ENCODE assay signal across 9 mouse cellular contexts in the genomic region with DNA sequence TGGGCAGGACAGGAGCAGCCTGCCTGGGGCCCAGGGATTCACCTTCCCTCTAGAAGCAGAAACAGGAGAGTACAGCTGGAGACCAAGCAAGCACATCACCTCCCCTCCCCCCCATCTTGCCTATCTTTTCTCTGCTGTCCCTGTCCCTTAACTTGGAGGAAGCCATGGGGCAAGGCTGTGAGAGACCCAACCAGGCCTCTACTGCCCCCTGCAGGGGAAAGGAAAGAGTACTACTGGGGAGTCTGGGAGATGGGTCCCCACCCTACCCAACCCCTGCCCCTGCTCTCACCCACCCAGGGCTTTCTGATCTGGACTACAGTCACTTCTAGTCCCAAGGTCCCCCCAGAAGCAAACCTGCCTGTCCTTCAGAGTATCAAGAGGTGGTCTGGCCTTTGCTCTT. TPM values are rescaled to one million over a fixed set of nuclear protein-coding genes. Genes with fewer than 3 reads are reported as not detected.
A peak's percentile ranks its signal among the peaks of the same experiment; 100 is the strongest.
DNase-seq lines count a peak whose midpoint lies in the region; ATAC-seq and TF ChIP-seq lines count a peak whose summit lies in the region.
"Had no signal": no experiment of that assay in that cellular context is flagged by ENCODE, and none has a peak within 500 bp of the region (broad histone marks: within the 10 kb centered on the region; RNA-seq: fewer than 3 reads in every experiment).

No protein-coding gene starts in this region.

- no peak overlapping the region for H3K4me3 ChIP-seq in hindbrain, embryonic 11.5 days (ENCODE audit: low read depth, low read length)
- no peak overlapping the region for H3K4me3 ChIP-seq in hindbrain, embryonic 14.5 days (replicated peaks; ENCODE audit: low read length)
- no peak overlapping the region for H3K4me3 ChIP-seq in ES-E14 (ENCODE audit: insufficient read depth in 1 of 2, low read depth in 1 of 2, low read length in 2 of 2, poor library complexity in 1 of 2, severe bottlenecking in 1 of 2)
- no peak overlapping the region for H3K4me3 ChIP-seq in hindbrain, embryonic 12.5 days
- no peak overlapping the region for H3K4me3 ChIP-seq in lung, adult 2 months (replicated peaks; ENCODE audit: extremely low read depth, low read depth, low read length)
- H3K4me3 ChIP-seq in small intestine, adult 2 months (ENCODE audit: low read depth, low read length), result no peak overlapping the region
- H3K4me3 ChIP-seq: limb, embryonic 12.5 days had no signal

- no peaks in the 10 kb centered on the region for H3K27me3 ChIP-seq in hindbrain, embryonic 11.5 days (ENCODE audit: control insufficient read depth, insufficient read depth, low read length)
- H3K27me3 ChIP-seq in hindbrain, embryonic 14.5 days (ENCODE audit: control insufficient read depth, insufficient read depth, low read length), result no peaks in the 10 kb centered on the region; the same call in 1 of the 2 replicates
- H3K27me3 ChIP-seq in hindbrain, embryonic 12.5 days, result no peaks in the 10 kb centered on the region
- no peaks in the 10 kb centered on the region for H3K27me3 ChIP-seq in small intestine, adult 2 months (ENCODE audit: control insufficient read depth, insufficient read depth, low read length)
- H3K27me3 ChIP-seq: limb, embryonic 12.5 days had no signal

- no peak for ATAC-seq in hindbrain, embryonic 11.5 days (ENCODE audit: low FRiP score)
- no peak for ATAC-seq in hindbrain, embryonic 14.5 days (ENCODE audit: low FRiP score)
- ATAC-seq in hindbrain, embryonic 12.5 days (ENCODE audit: low FRiP score), result peak; percentile 50

- in situ Hi-C loops in ES-E14 (cut with MboI; ENCODE audit: low sequenced_read_pairs in 2 of 2, unreplicated experiment in 2 of 2), result no loop called here

- peaks cover 3% of the 10 kb centered on the region; the same call in 1 of the 2 replicates for H3K36me3 ChIP-seq in hindbrain, embryonic 11.5 days (ENCODE audit: control insufficient read depth, insufficient read depth, low read length)
- H3K36me3 ChIP-seq in hindbrain, embryonic 14.5 days (replicated peaks; ENCODE audit: control insufficient read depth, insufficient read depth), result no peaks in the 10 kb centered on the region; the same call in 1 of the 2 replicates
- no peaks in the 10 kb centered on the region for H3K36me3 ChIP-seq in ES-E14 (ENCODE audit: control insufficient read depth, insufficient read depth, low read length, poor library complexity, severe bottlenecking)
- H3K36me3 ChIP-seq in hindbrain, embryonic 12.5 days, result peaks cover 8% of the 10 kb centered on the region; the same call in 1 of the 2 replicates
- H3K36me3 ChIP-seq in small intestine, adult 2 months (ENCODE audit: control insufficient read depth, insufficient read depth, low read length), result 0 out of 2 replicates have a peak, but pooled peaks cover 1% of the 10 kb centered on the region

- no peaks in the 10 kb centered on the region for H3K9me3 ChIP-seq in hindbrain, embryonic 11.5 days (ENCODE audit: control insufficient read depth, low read length)
- H3K9me3 ChIP-seq in hindbrain, embryonic 14.5 days (ENCODE audit: control insufficient read depth, low read length), result no peaks in the 10 kb centered on the region
- no peaks in the 10 kb centered on the region for H3K9me3 ChIP-seq in ES-E14 (ENCODE audit: control insufficient read depth, insufficient read depth, low read depth, low read length)
- H3K9me3 ChIP-seq in hindbrain, embryonic 12.5 days (replicated peaks), result no peaks in the 10 kb centered on the region
- H3K9me3 ChIP-seq: limb, embryonic 12.5 days had no signal

- DNase-seq in hindbrain, embryonic 11.5 days (ENCODE audit: low spot score), result peak; percentile 68
- no peak for DNase-seq in hindbrain, embryonic 14.5 days (ENCODE audit: low spot score)
- DNase-seq in ES-E14 (ENCODE audit: low read depth, low spot score), result peak; percentile 51
- peak; percentile 68 for DNase-seq in embryo, embryonic 9.5 days (ENCODE audit: extremely low spot score)
- DNase-seq in lung, adult 2 months, result peak; percentile 60
- DNase-seq in right cerebral cortex, postnatal 14 days, result no peak

- TF ChIP-seq CTCF in lung, adult 2 months (IDR thresholded peaks at IDR 0.05; ENCODE audit: insufficient read depth, low read length), result peak; percentile 68
- TF ChIP-seq CTCF in small intestine, adult 2 months (IDR thresholded peaks at IDR 0.05; ENCODE audit: extremely low read depth, insufficient read length, insufficient replicate concordance, low read depth, low read length), result peak; percentile 63; the same call in 1 of the 2 replicates

- no peak for TF ChIP-seq POLR2A in lung, adult 2 months (IDR thresholded peaks at IDR 0.05; ENCODE audit: borderline replicate concordance, extremely low read depth, low read depth, low read length)
- TF ChIP-seq POLR2A in small intestine, adult 2 months (IDR thresholded peaks at IDR 0.05; ENCODE audit: low read depth, low read length), result no peak

- H3K27ac ChIP-seq in hindbrain, embryonic 11.5 days (ENCODE audit: low read depth, low read length), result no peak overlapping the region
- no peak overlapping the region for H3K27ac ChIP-seq in hindbrain, embryonic 14.5 days
- no peak overlapping the region for H3K27ac ChIP-seq in ES-E14 (ENCODE audit: insufficient read depth, low read depth, low read length, poor library complexity, severe bottlenecking)
- no peak overlapping the region for H3K27ac ChIP-seq in hindbrain, embryonic 12.5 days
- H3K27ac ChIP-seq in small intestine, adult 2 months (ENCODE audit: insufficient read depth, low read depth, low read length), result 0 out of 2 replicates have a peak overlapping the region, but pooled peaks have one; percentile 15
- H3K27ac ChIP-seq: limb, embryonic 12.5 days had no signal

- no peaks in the 10 kb centered on the region for H3K4me1 ChIP-seq in hindbrain, embryonic 11.5 days (replicated peaks; ENCODE audit: control insufficient read depth, insufficient read depth, low read length)
- H3K4me1 ChIP-seq in hindbrain, embryonic 14.5 days (replicated peaks; ENCODE audit: control insufficient read depth, insufficient read depth, low read length), result peaks cover 5% of the 10 kb centered on the region; the same call in 1 of the 2 replicates
- H3K4me1 ChIP-seq in ES-E14 (ENCODE audit: control insufficient read depth in 2 of 2, insufficient read depth in 2 of 2, low read length in 2 of 2, poor library complexity in 1 of 2), result peaks cover 0 to 1% of the 10 kb centered on the region in 2 experiments; a peak in 1 of 4 replicates
- peaks cover 8% of the 10 kb centered on the region; the same call in 1 of the 2 replicates for H3K4me1 ChIP-seq in hindbrain, embryonic 12.5 days
- H3K4me1 ChIP-seq in lung, adult 2 months (ENCODE audit: control insufficient read depth, insufficient read depth, low read length), result peaks cover 3% of the 10 kb centered on the region
- H3K4me1 ChIP-seq in small intestine, adult 2 months (ENCODE audit: control insufficient read depth, insufficient read depth, insufficient read length, low read length), result no peaks in the 10 kb centered on the region
- H3K4me1 ChIP-seq: limb, embryonic 12.5 days had no signal

- no peak overlapping the region for H3K4me2 ChIP-seq in hindbrain, embryonic 11.5 days (replicated peaks; ENCODE audit: low read depth, low read length)
- H3K4me2 ChIP-seq in hindbrain, embryonic 14.5 days (replicated peaks), result no peak overlapping the region
- no peak overlapping the region for H3K4me2 ChIP-seq in hindbrain, embryonic 12.5 days (replicated peaks)
- H3K4me2 ChIP-seq: limb, embryonic 12.5 days had no signal

- H3K9ac ChIP-seq in hindbrain, embryonic 11.5 days (ENCODE audit: low read depth, low read length), result no peak overlapping the region
- H3K9ac ChIP-seq in hindbrain, embryonic 14.5 days, result no peak overlapping the region
- H3K9ac ChIP-seq in ES-E14 (ENCODE audit: insufficient read depth, low read depth, low read length, poor library complexity, severe bottlenecking), result no peak overlapping the region
- H3K9ac ChIP-seq in hindbrain, embryonic 12.5 days, result no peak overlapping the region
- H3K9ac ChIP-seq: limb, embryonic 12.5 days had no signal

TF ChIP-seq in ES-E14, 5 proteins besides CTCF, POLR2A, EP300 and RAD21:
- TF ChIP-seq CHD2 (IDR thresholded peaks at IDR 0.05; ENCODE audit: low read depth, low read length) (no peak), ZC3H11A (IDR thresholded peaks at IDR 0.05; ENCODE audit: borderline replicate concordance, low read depth, low read length) (no peak), MAFK (IDR thresholded peaks at IDR 0.05; ENCODE audit: insufficient read depth, low read depth, low read length) (no peak), ZNF384 (IDR thresholded peaks at IDR 0.05; ENCODE audit: low read depth, low read length) (no peak), HCFC1 (IDR thresholded peaks at IDR 0.05; ENCODE audit: borderline replicate concordance, insufficient read depth, low read length) (no peak)
TF ChIP-seq in ES-E14: peak in this region for 0.

RNA-seq across cellular contexts. Expression of gene Ttc23, which starts 53.6 kb away (rescaled TPM):
- 32.4 and 33.3 TPM in 2 replicates for polyA plus RNA-seq in hindbrain, embryonic 11.5 days (2014; fragmentation: Nextera tagmentation; extraction: Ambion mirVana)
- polyA plus RNA-seq in hindbrain, embryonic 14.5 days (2014; fragmentation: Nextera tagmentation; extraction: Ambion mirVana), result 7.8 and 9.0 TPM in 2 replicates
- total RNA-seq in ES-E14 (2012; rRNA removed), result 9.4 and 11.6 TPM in 2 replicates
- 31.6 and 33.1 TPM in 2 replicates for polyA plus RNA-seq in hindbrain, embryonic 12.5 days (2016; fragmentation: Nextera tagmentation; extraction: Ambion mirVana)
- polyA plus RNA-seq in lung, adult 2 months (2012; rRNA removed), result 4.6 and 10.0 TPM in 2 replicates
- 2.2 and 2.8 TPM in 2 replicates for polyA plus RNA-seq in small intestine, adult 2 months (2012; rRNA removed)

RNA-seq across cellular contexts. Expression of gene Lrrc28, which starts 55.8 kb away (rescaled TPM):
- 26.3 and 27.2 TPM in 2 replicates for polyA plus RNA-seq in hindbrain, embryonic 11.5 days (2014; fragmentation: Nextera tagmentation; extraction: Ambion mirVana)
- polyA plus RNA-seq in hindbrain, embryonic 14.5 days (2014; fragmentation: Nextera tagmentation; extraction: Ambion mirVana), result 27.4 and 28.4 TPM in 2 replicates
- total RNA-seq in ES-E14 (2012; rRNA removed), result 23.4 and 25.0 TPM in 2 replicates
- 31.3 and 33.8 TPM in 2 replicates for polyA plus RNA-seq in hindbrain, embryonic 12.5 days (2016; fragmentation: Nextera tagmentation; extraction: Ambion mirVana)
- polyA plus RNA-seq in lung, adult 2 months (2012; rRNA removed), result 18.9 and 25.4 TPM in 2 replicates
- 5.1 and 16.6 TPM in 2 replicates for polyA plus RNA-seq in small intestine, adult 2 months (2012; rRNA removed)

RNA-seq across cellular contexts. Expression of gene Synm, which starts 58.7 kb away (rescaled TPM):
- 2.3 and 2.4 TPM in 2 replicates for polyA plus RNA-seq in hindbrain, embryonic 11.5 days (2014; fragmentation: Nextera tagmentation; extraction: Ambion mirVana)
- polyA plus RNA-seq in hindbrain, embryonic 14.5 days (2014; fragmentation: Nextera tagmentation; extraction: Ambion mirVana), result 3.7 and 4.4 TPM in 2 replicates
- total RNA-seq in ES-E14 (2012; rRNA removed), result 2.1 and 4.1 TPM in 2 replicates
- polyA plus RNA-seq in hindbrain, embryonic 12.5 days (2016; fragmentation: Nextera tagmentation; extraction: Ambion mirVana), result 5.9 and 6.8 TPM in 2 replicates
- polyA plus RNA-seq in lung, adult 2 months (2012; rRNA removed), result 14.0 and 17.2 TPM in 2 replicates
- 15.2 and 24.8 TPM in 2 replicates for polyA plus RNA-seq in small intestine, adult 2 months (2012; rRNA removed)

Comparison
In these comparisons a context has a peak if more than half of its experiments do, and no peak if none do; other contexts are left out.
1. DNase-seq: peak in hindbrain, embryonic 11.5 days (single experiment), ES-E14 (single experiment), embryo, embryonic 9.5 days (single experiment) and lung, adult 2 months (single experiment); none in hindbrain, embryonic 14.5 days (single experiment) and right cerebral cortex, postnatal 14 days (single experiment).